Mouse (Mus musculus) lung, embryonic 15.5 days (tissue): ENCODE measurements around the gene Slc22a3. TPM values are rescaled to one million over a fixed set of nuclear protein-coding genes. Genes with fewer than 3 reads are reported as not detected.

Experiments
- ATAC-seq: fragments of 200-750 bp; cut with Nextera tagmentation; 2 replicates; pipeline ENCODE4 v1.8.0; 2017; ENCODE audit warnings: moderate number of reproducible peaks, borderline replicate concordance; ENCODE audit not compliant: low FRiP score, low TSS enrichment; ENCODE audit errors: extremely low read depth
- H3K27ac ChIP-seq: fragments of 300-500 bp; sonication (generic); 2 replicates; pipeline ENCODE4 v1.5.1; 2015; ENCODE audit warnings: moderate library complexity, mild to moderate bottlenecking, inconsistent platforms
- H3K27me3 ChIP-seq: fragments of 300-500 bp; sonication (generic); 2 replicates; pipeline ENCODE4 v1.6.1; 2015; ENCODE audit warnings: inconsistent platforms
- H3K36me3 ChIP-seq: fragments of 300-500 bp; sonication (generic); 2 replicates; pipeline ENCODE4 v1.6.1; 2015; ENCODE audit warnings: inconsistent platforms
- H3K4me1 ChIP-seq: fragments of 300-500 bp; sonication (generic); 2 replicates; pipeline ENCODE4 v1.6.1; 2015; ENCODE audit warnings: inconsistent platforms
- H3K4me2 ChIP-seq: fragments of 300-500 bp; sonication (generic); 2 replicates; pipeline ENCODE4 v1.6.1; 2015; ENCODE audit warnings: inconsistent platforms, mild to moderate bottlenecking, moderate library complexity
- H3K4me3 ChIP-seq: fragments of 300-500 bp; sonication (generic); 2 replicates; pipeline ENCODE4 v1.5.1; 2015; ENCODE audit warnings: mild to moderate bottlenecking, inconsistent platforms
- H3K9ac ChIP-seq: fragments of 300-500 bp; sonication (generic); 2 replicates; pipeline ENCODE4 v1.6.1; 2015; ENCODE audit warnings: inconsistent platforms
- H3K9me3 ChIP-seq: fragments of 300-500 bp; sonication (generic); 2 replicates; pipeline ENCODE4 v1.6.1; 2016; ENCODE audit warnings: inconsistent platforms
- WGBS: fragments of 180-500 bp; shearing (Covaris S2); methylation state at CpG from one replicate; pipeline ENCODE4 v1.1.7; 2015; 5-methylcytosine and 5-hydroxymethylcytosine counted together
- polyA plus RNA-seq: library from polyadenylated mRNA; unstranded; fragments of >200 nt; fragmentation: Nextera tagmentation; extraction: Ambion mirVana; gene quantifications from 2 replicates; pipeline ENCODE4 v1.2.1, GENCODE M21; 2015

Slc22a3 gene
- polyA plus RNA-seq, result 0.40 and 0.93 TPM in 2 replicates

GRCm38 (mm10) chr17:12507654-12508204 is at the start of gene Slc22a3:
Gene Slc22a3, minus strand, starts transcription at chr17:12507704.
- Histone ChIP-seq H3K9ac (no peak within 1 kb of the TSS), H3K27ac (no peak within 1 kb of the TSS), H3K4me3 (peak within 1 kb of the TSS; percentile 42), H3K4me1 (peaks cover 10% of the 10 kb centered on the region), H3K4me2 (peak within 1 kb of the TSS; percentile 81), H3K9me3 (no peaks in the 10 kb centered on the region), H3K27me3 (peaks cover 51% of the 10 kb centered on the region), H3K36me3 (no peaks in the 10 kb centered on the region)
- ATAC-seq, result no peak; the same call in 1 of the 2 replicates
- WGBS, result 26% methylated on average over 14 of the region's 14 CpGs

GRCm38 (mm10) chr17:12534353-12535145 is 27.0 kb upstream of the Slc22a3 start:
- H3K9me3 ChIP-seq, result no peaks in the 10 kb centered on the region
- H3K4me3 ChIP-seq, result no peak overlapping the region
- H3K4me1 ChIP-seq, result peaks cover 8% of the 10 kb centered on the region; the same call in 1 of the 2 replicates
- 29% methylated on average over 13 of the region's 13 CpGs for WGBS
- no peaks in the 10 kb centered on the region for H3K36me3 ChIP-seq
- ATAC-seq, result peak; percentile 51; the same call in 1 of the 2 replicates
- no peaks in the 10 kb centered on the region; the same call in 1 of the 2 replicates for H3K27me3 ChIP-seq
- H3K9ac ChIP-seq, result no peak overlapping the region
- H3K4me2 ChIP-seq, result no peak overlapping the region
- no peak overlapping the region for H3K27ac ChIP-seq

- Histone ChIP-seq H3K27ac (no peak overlapping the region), H3K4me1 (peaks cover 8% of the 10 kb centered on the region; the same call in 1 of the 2 replicates), H3K27me3 (no peaks in the 10 kb centered on the region; the same call in 1 of the 2 replicates), H3K9me3 (no peaks in the 10 kb centered on the region), H3K9ac (no peak overlapping the region), H3K4me3 (no peak overlapping the region), H3K36me3 (no peaks in the 10 kb centered on the region), H3K4me2 (no peak overlapping the region)
- no peak for ATAC-seq
- 46% methylated on average over 5 of the region's 5 CpGs for WGBS
Measured at GRCm38 (mm10) chr17:12532115-12532514, 24.6 kb upstream of the Slc22a3 start.

- ATAC-seq, result no peak
- Histone ChIP-seq H3K4me3 (no peak overlapping the region), H3K9ac (no peak overlapping the region), H3K4me2 (no peak overlapping the region), H3K27ac (peak overlapping the region; percentile 34), H3K36me3 (no peaks in the 10 kb centered on the region), H3K9me3 (no peaks in the 10 kb centered on the region), H3K4me1 (peaks cover 8% of the 10 kb centered on the region; the same call in 1 of the 2 replicates), H3K27me3 (no peaks in the 10 kb centered on the region; the same call in 1 of the 2 replicates)
- 29% methylated on average over 6 of the region's 6 CpGs for WGBS
Measured at GRCm38 (mm10) chr17:12530081-12530480, 22.6 kb upstream of the Slc22a3 start.

GRCm38 (mm10) chr17:12529384-12529985 is 22.0 kb upstream of the Slc22a3 start:
- Histone ChIP-seq H3K27me3 (no peaks in the 10 kb centered on the region; the same call in 1 of the 2 replicates), H3K27ac (peak overlapping the region; percentile 34), H3K4me2 (no peak overlapping the region), H3K4me1 (peaks cover 5% of the 10 kb centered on the region; the same call in 1 of the 2 replicates), H3K9me3 (no peaks in the 10 kb centered on the region), H3K9ac (no peak overlapping the region), H3K4me3 (no peak overlapping the region), H3K36me3 (no peaks in the 10 kb centered on the region)
- 40% methylated on average over 4 of the region's 4 CpGs for whole genome bisulfite sequencing
- peak; percentile 70; the same call in 1 of the 2 replicates for ATAC-seq

- no peak overlapping the region for H3K4me2 ChIP-seq
- H3K4me1 ChIP-seq, result no peaks in the 10 kb centered on the region
- WGBS, result 54% methylated on average over 2 of the region's 2 CpGs
- no peak overlapping the region for H3K27ac ChIP-seq
- H3K9ac ChIP-seq, result no peak overlapping the region
- H3K9me3 ChIP-seq, result no peaks in the 10 kb centered on the region
- H3K4me3 ChIP-seq, result no peak overlapping the region
- no peak for ATAC-seq
- no peaks in the 10 kb centered on the region for H3K36me3 ChIP-seq
- H3K27me3 ChIP-seq, result no peaks in the 10 kb centered on the region
Measured at GRCm38 (mm10) chr17:12519089-12519488, 11.6 kb upstream of the Slc22a3 start.

GRCm38 (mm10) chr17:12518194-12518593 is 10.7 kb upstream of the Slc22a3 start:
- H3K4me1 ChIP-seq, result no peaks in the 10 kb centered on the region
- H3K4me3 ChIP-seq, result no peak overlapping the region
- H3K27me3 ChIP-seq, result no peaks in the 10 kb centered on the region
- 82% methylated on average over 6 of the region's 6 CpGs for WGBS
- no peak overlapping the region for H3K27ac ChIP-seq
- no peak overlapping the region for H3K9ac ChIP-seq
- H3K9me3 ChIP-seq, result no peaks in the 10 kb centered on the region
- no peaks in the 10 kb centered on the region for H3K36me3 ChIP-seq
- no peak overlapping the region for H3K4me2 ChIP-seq
- ATAC-seq, result no peak

GRCm38 (mm10) chr17:12513997-12514396 is 6.5 kb upstream of the Slc22a3 start:
- ATAC-seq, result no peak
- whole genome bisulfite sequencing, result 66% methylated on average over 5 of the region's 5 CpGs
- H3K36me3 ChIP-seq, result no peaks in the 10 kb centered on the region
- no peak overlapping the region for H3K4me3 ChIP-seq
- no peaks in the 10 kb centered on the region for H3K9me3 ChIP-seq
- no peak overlapping the region for H3K4me2 ChIP-seq
- H3K27me3 ChIP-seq, result peaks cover 2% of the 10 kb centered on the region
- no peaks in the 10 kb centered on the region for H3K4me1 ChIP-seq
- H3K27ac ChIP-seq, result no peak overlapping the region
- no peak overlapping the region for H3K9ac ChIP-seq

GRCm38 (mm10) chr17:12513107-12513923 is 5.8 kb upstream of the Slc22a3 start:
- H3K4me2 ChIP-seq, result no peak overlapping the region
- no peaks in the 10 kb centered on the region for H3K9me3 ChIP-seq
- H3K27ac ChIP-seq, result no peak overlapping the region
- no peaks in the 10 kb centered on the region for H3K36me3 ChIP-seq
- H3K9ac ChIP-seq, result no peak overlapping the region
- ATAC-seq, result no peak
- H3K4me1 ChIP-seq, result no peaks in the 10 kb centered on the region
- no peak overlapping the region for H3K4me3 ChIP-seq
- 55% methylated on average over 9 of the region's 9 CpGs for WGBS
- H3K27me3 ChIP-seq, result peaks cover 9% of the 10 kb centered on the region

GRCm38 (mm10) chr17:12511193-12511592 is 3.7 kb upstream of the Slc22a3 start:
- no peak for ATAC-seq
- peaks cover 30% of the 10 kb centered on the region for H3K27me3 ChIP-seq
- no peak overlapping the region for H3K27ac ChIP-seq
- no peaks in the 10 kb centered on the region for H3K36me3 ChIP-seq
- no peaks in the 10 kb centered on the region for H3K9me3 ChIP-seq
- no peak overlapping the region for H3K9ac ChIP-seq
- H3K4me2 ChIP-seq, result no peak overlapping the region
- H3K4me1 ChIP-seq, result peaks cover 10% of the 10 kb centered on the region
- WGBS, result 49% methylated on average over 3 of the region's 3 CpGs
- no peak overlapping the region for H3K4me3 ChIP-seq

GRCm38 (mm10) chr17:12508376-12508775 is 872 bp upstream of the Slc22a3 start:
- Histone ChIP-seq H3K4me2 (no peak overlapping the region), H3K36me3 (no peaks in the 10 kb centered on the region), H3K27ac (no peak overlapping the region), H3K9ac (no peak overlapping the region), H3K27me3 (peaks cover 51% of the 10 kb centered on the region), H3K4me1 (peaks cover 10% of the 10 kb centered on the region), H3K4me3 (no peak overlapping the region), H3K9me3 (no peaks in the 10 kb centered on the region)
- no peak for ATAC-seq
- WGBS, result 31% methylated on average over 7 of the region's 7 CpGs
